20 mouse cellular contexts compared by ENCODE assay signal in the genomic region with DNA sequence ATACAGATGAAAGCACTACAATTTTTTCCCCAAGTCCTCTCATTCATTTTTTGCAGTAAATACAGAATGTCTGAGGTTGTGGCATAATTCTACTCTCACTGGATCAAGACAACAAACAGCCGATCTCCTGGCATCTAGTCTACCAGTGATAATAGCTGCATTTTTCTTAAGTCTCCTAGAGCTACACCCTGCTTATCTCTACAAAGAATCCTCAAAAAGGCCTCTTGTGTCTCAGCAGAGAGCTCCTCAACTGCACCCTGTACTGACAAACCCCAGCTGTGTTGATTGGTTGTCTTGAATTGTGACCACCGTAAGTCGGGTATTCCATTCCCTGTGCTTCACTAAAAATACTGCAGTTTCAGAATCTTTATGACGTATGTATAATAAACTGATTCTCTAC.
"Had no signal": no experiment of that assay in that cellular context is flagged by ENCODE, and none has a peak within 500 bp of the region (broad histone marks: within the 10 kb centered on the region; RNA-seq: fewer than 3 reads in every experiment).

No protein-coding gene starts in this region.

- H3K4me3 ChIP-seq: limb, embryonic 10.5 days; limb, embryonic 13.5 days; midbrain, embryonic 12.5 days; myocyte; neural tube, embryonic 13.5 days; stomach, embryonic 15.5 days had no signal

- H3K4me2 ChIP-seq: limb, embryonic 13.5 days; lung, embryonic 14.5 days; midbrain, embryonic 12.5 days; neural tube, embryonic 13.5 days; stomach, embryonic 15.5 days had no signal

- H3K27me3 ChIP-seq: limb, embryonic 13.5 days; midbrain, embryonic 12.5 days; neural tube, embryonic 13.5 days; stomach, embryonic 15.5 days had no signal

- H3K36me3 ChIP-seq: stomach, embryonic 15.5 days had no signal

- DNase-seq: kidney, adult 2 months; kidney, postnatal 25 days; layer of hippocampus, postnatal 36 days; lung, embryonic 14.5 days; retina, postnatal 1 day; right cerebral cortex, postnatal 25 days; spleen, adult 18-20 months; thymus, postnatal 36 days had no signal

- H3K4me1 ChIP-seq: limb, embryonic 10.5 days; midbrain, embryonic 12.5 days; neural tube, embryonic 13.5 days had no signal

- H3K27ac ChIP-seq: kidney, postnatal 0 days; limb, embryonic 10.5 days; limb, embryonic 13.5 days; macrophage; midbrain, embryonic 12.5 days; neural tube, embryonic 13.5 days; stomach, embryonic 15.5 days had no signal

- H3K9ac ChIP-seq: limb, embryonic 13.5 days; lung, embryonic 14.5 days; midbrain, embryonic 12.5 days; neural tube, embryonic 13.5 days; stomach, embryonic 15.5 days had no signal

- H3K9me3 ChIP-seq: limb, embryonic 10.5 days; limb, embryonic 13.5 days; midbrain, embryonic 12.5 days; neural tube, embryonic 13.5 days; stomach, embryonic 15.5 days had no signal

- ATAC-seq: inflammation-experienced regulatory T-cells, adult 6 months; intestine, embryonic 16.5 days; lung, postnatal 0 days; midbrain, embryonic 16.5 days had no signal
